Mouse (Mus musculus) monocyte, adult 59 days (primary cell): ENCODE results near the gene Defb13. TPM values are rescaled to one million over a fixed set of nuclear protein-coding genes. Genes with fewer than 3 reads are reported as not detected.

Experiments used
- total RNA-seq, 2 experiments: library from RNA; stranded (reverse); gene quantifications; one replicate each; pipeline ENCODE4 v1.2.4; 2023

Gene Defb13
- total RNA-seq: not detected

GRCm38 (mm10) chr8:21946462-21946861 lies at the start of gene Defb13:
Gene Defb13 (plus strand): TSS chr8:21946762.

DNA sequence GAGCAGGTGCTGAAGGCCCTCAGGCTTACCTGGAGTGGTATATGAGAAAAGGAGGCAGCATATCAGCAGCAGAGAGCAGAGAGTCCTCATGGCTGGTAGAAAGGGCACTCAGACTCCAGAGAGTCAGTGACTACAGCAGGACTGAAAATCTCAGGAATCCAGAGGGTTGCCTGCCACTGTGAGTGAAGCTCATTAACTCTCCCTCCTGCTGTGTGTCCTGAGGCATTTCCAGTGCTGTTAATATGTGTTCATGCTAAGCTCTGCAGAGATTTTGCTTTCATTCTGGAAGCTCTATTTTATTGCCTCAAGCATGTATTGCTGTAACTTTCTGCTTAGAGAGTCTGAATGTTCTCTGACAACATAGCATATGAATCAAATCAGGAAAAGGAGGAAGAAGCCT lies 40.3 kb upstream of the Defb13 start, which contains the start of gene Defb11:
Gene Defb11, minus strand, starts transcription at position 123 of the 400 bp plus-strand sequence.

GRCm38 (mm10) chr8:21932610-21933009 lies 14.0 kb upstream of the Defb13 start, which contains the start of gene Defb15:
Gene Defb15 (minus strand): TSS chr8:21932710.

DNA sequence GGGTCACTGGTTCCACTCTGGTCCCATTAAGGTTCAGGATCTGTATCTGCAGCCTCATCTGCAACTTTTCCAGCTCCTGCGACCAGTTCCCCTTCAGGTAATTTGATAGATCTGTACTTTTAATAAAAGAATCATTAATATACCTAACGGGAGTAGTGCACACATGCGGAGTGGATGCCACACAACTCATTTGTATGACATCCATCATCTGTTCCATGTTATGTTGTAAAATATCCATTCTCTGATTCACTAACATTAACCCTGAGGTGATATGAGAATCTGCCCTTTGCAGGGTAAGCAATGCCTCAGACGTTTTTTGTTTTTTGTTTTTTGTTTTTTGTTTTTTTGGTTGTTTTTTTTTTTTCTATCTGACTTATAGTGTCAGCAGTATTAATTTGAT lies 8.5 kb upstream of the Defb13 start, which contains the start of gene Defb35:
Gene Defb35, plus strand, starts transcription at position 301 of the 400 bp plus-strand sequence.

DNA sequence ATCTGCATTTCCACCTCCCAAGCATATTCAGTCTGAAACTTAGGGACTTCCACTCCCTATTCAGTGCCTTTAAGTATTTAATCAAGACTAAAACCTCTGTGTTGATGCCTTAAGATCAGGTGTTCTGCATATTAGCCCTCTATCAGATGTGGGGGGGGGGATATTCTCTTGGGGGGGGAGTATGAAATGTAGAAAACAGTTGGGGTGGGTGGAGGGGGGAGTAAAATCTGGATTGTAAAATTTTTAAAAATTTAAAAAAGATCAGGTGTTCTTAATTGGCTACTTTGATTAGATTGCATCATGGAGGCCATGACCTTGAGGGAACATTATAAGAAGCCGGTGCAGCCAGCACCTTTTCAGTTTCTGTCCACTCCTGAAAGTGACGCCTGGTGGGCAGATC lies 11.9 kb downstream of the Defb13 start, which contains the start of gene Fam90a1a:
Gene Fam90a1a, plus strand, starts transcription at position 301 of the 400 bp plus-strand sequence.

DNA sequence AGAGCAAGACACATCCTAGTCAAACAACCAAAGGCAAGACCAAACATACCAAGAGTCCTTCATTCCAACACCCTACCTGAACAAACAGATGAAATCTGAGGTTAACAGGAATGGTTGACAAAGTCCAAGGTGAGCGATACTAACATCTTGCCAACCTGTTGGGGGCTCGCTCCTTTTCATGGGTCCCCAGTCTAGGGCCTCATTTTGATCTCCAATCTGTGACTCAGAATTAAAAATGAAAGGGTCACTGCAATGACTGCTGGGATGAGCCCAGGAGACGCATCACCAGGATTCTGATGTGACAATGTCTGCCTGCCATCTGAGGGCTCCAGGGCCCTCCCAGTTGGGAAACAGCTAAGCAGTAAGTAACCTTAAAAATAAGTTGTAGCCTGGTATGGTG lies 22.9 kb downstream of the Defb13 start, which contains the start of gene Ccdc70:
Gene Ccdc70, plus strand, starts transcription at position 301 of the 400 bp plus-strand sequence.

Other genes starting within 250 kb of the Defb13 start
- not detected for gene AY761184, start 243.1 kb upstream of the Defb13 start, total RNA-seq
- not detected for gene Defa24, start 212.3 kb upstream of the Defb13 start, total RNA-seq
- not detected for gene Defb50, start 123.2 kb upstream of the Defb13 start, total RNA-seq
- not detected for gene Defb2, start 106.8 kb upstream of the Defb13 start, total RNA-seq
- not detected for gene Defb10, start 87.9 kb upstream of the Defb13 start, total RNA-seq
- gene Defb9, start 61.3 kb upstream of the Defb13 start, total RNA-seq: not detected
- not detected for gene Defb11, start 40.4 kb upstream of the Defb13 start, total RNA-seq
- gene Defb15, start 14.1 kb upstream of the Defb13 start, total RNA-seq: not detected
- not detected for gene Defb35, start 8.4 kb upstream of the Defb13 start, total RNA-seq
- not detected for gene Fam90a1a, start 12.0 kb downstream of the Defb13 start, total RNA-seq
- gene Ccdc70, start 23.0 kb downstream of the Defb13 start, total RNA-seq: not detected
- gene Atp7b, start 113.5 kb downstream of the Defb13 start, total RNA-seq: under 1 TPM; 0.09 to 0.18 TPM
- 10 to 100 TPM in 1 of 2 experiments, 1 to 10 TPM in 1; 9.1 to 13.5 TPM for gene Alg11, start 114.0 kb downstream of the Defb13 start, total RNA-seq
- not detected for gene Nek5, start 178.3 kb downstream of the Defb13 start, total RNA-seq
- 1 to 10 TPM; 2.9 to 3.1 TPM for gene Nek3, start 219.7 kb downstream of the Defb13 start, total RNA-seq
- gene Ckap2, start 239.1 kb downstream of the Defb13 start, total RNA-seq: under 1 TPM; 0.73 to 0.92 TPM
- gene Vps36, start 246.0 kb downstream of the Defb13 start, total RNA-seq: 10 to 100 TPM; 21.4 to 23.1 TPM